ENCODE assay signal across 15 mouse cellular contexts in genomic region chr11:80505581-80505980, GRCm38 (mm10). TPM values are rescaled to one million over a fixed set of nuclear protein-coding genes. Genes with fewer than 3 reads are reported as not detected.
DNase-seq lines count a peak whose midpoint lies in the region; ATAC-seq and TF ChIP-seq lines count a peak whose summit lies in the region.
"Had no signal": no experiment of that assay in that cellular context is flagged by ENCODE, and none has a peak within 500 bp of the region (broad histone marks: within the 10 kb centered on the region; RNA-seq: fewer than 3 reads in every experiment).

No protein-coding gene starts in this region.

- peak overlapping the region; percentile 64; the same call in 1 of the 2 replicates for H3K27ac ChIP-seq in liver, postnatal 0 days (ENCODE audit: low read depth)
- H3K27ac ChIP-seq in liver, embryonic 12.5 days = no peak overlapping the region
- H3K27ac ChIP-seq in forebrain, embryonic 13.5 days = peak overlapping the region; percentile 99
- H3K27ac ChIP-seq in hindbrain, embryonic 16.5 days (ENCODE audit: low read depth, low read length) = peak overlapping the region; percentile 96
- H3K27ac ChIP-seq in olfactory bulb, adult 2 months (ENCODE audit: insufficient read depth, low read depth, low read length) = peak overlapping the region; percentile 99

- H3K4me1 ChIP-seq in liver, postnatal 0 days (ENCODE audit: insufficient read depth) = peaks cover 15% of the 10 kb centered on the region
- peaks cover 20% of the 10 kb centered on the region; the same call in 1 of the 2 replicates for H3K4me1 ChIP-seq in liver, embryonic 12.5 days
- H3K4me1 ChIP-seq in forebrain, embryonic 13.5 days = peaks cover 61% of the 10 kb centered on the region
- H3K4me1 ChIP-seq in hindbrain, embryonic 16.5 days (ENCODE audit: control insufficient read depth, insufficient read depth, low read depth, low read length) = peaks cover 32% of the 10 kb centered on the region
- H3K4me1 ChIP-seq in olfactory bulb, adult 2 months (ENCODE audit: control insufficient read depth, insufficient read depth, low read length) = peaks cover 62% of the 10 kb centered on the region

- no peak for ATAC-seq in liver, postnatal 0 days
- no peak for ATAC-seq in liver, embryonic 12.5 days
- ATAC-seq in forebrain, embryonic 13.5 days = no peak
- ATAC-seq in hindbrain, embryonic 16.5 days = no peak
- ATAC-seq: CD4-positive, CD25-positive, alpha-beta regulatory T cell, adult 4 months had no signal

- DNase-seq in liver, postnatal 0 days = no peak
- DNase-seq in cerebellum, postnatal 10 days = no peak
- DNase-seq in adrenal gland, adult 2 months = no peak
- DNase-seq: adrenal gland, postnatal 25 days; cerebellum, adult 18-20 months; gastrocnemius, postnatal 25 days; kidney, adult 8-10 months; lung, postnatal 36 days had no signal

- H3K4me2 ChIP-seq in liver, postnatal 0 days (ENCODE audit: low read depth, low read length) = no peak overlapping the region
- H3K4me2 ChIP-seq in liver, embryonic 12.5 days = no peak overlapping the region
- no peak overlapping the region for H3K4me2 ChIP-seq in forebrain, embryonic 13.5 days
- H3K4me2 ChIP-seq in hindbrain, embryonic 16.5 days (ENCODE audit: low read length) = no peak overlapping the region
- H3K4me2 ChIP-seq: liver, embryonic 11.5 days had no signal

- H3K4me3 ChIP-seq in liver, postnatal 0 days (ENCODE audit: low read depth, low read length) = no peak overlapping the region
- no peak overlapping the region for H3K4me3 ChIP-seq in liver, embryonic 12.5 days
- H3K4me3 ChIP-seq in forebrain, embryonic 13.5 days = no peak overlapping the region
- no peak overlapping the region for H3K4me3 ChIP-seq in hindbrain, embryonic 16.5 days (ENCODE audit: low read length)
- no peak overlapping the region for H3K4me3 ChIP-seq in olfactory bulb, adult 2 months (ENCODE audit: insufficient read depth, low read depth, low read length)
- H3K4me3 ChIP-seq: myocyte had no signal

- WGBS in liver, postnatal 0 days (ENCODE audit: insufficient replicate concordance) = 66% methylated on average over 3 of the region's 3 CpGs
- WGBS in liver, embryonic 12.5 days (ENCODE audit: insufficient replicate concordance) = 77% methylated on average over 3 of the region's 3 CpGs
- 85% methylated on average over 3 of the region's 3 CpGs for WGBS in forebrain, embryonic 13.5 days
- WGBS in hindbrain, embryonic 16.5 days = 64% methylated on average over 3 of the region's 3 CpGs
- WGBS in olfactory bulb, adult 2 months = 82% methylated on average over 3 of the region's 3 CpGs

- H3K27me3 ChIP-seq in liver, postnatal 0 days (ENCODE audit: insufficient read depth, low read length) = no peaks in the 10 kb centered on the region
- peaks cover 10% of the 10 kb centered on the region; the same call in 1 of the 2 replicates for H3K27me3 ChIP-seq in liver, embryonic 12.5 days (replicated peaks)
- H3K27me3 ChIP-seq in forebrain, embryonic 13.5 days = no peaks in the 10 kb centered on the region
- no peaks in the 10 kb centered on the region for H3K27me3 ChIP-seq in hindbrain, embryonic 16.5 days (replicated peaks; ENCODE audit: control insufficient read depth, insufficient read depth, low read length)

- TF ChIP-seq POLR2A in olfactory bulb, adult 2 months (IDR thresholded peaks at IDR 0.05; ENCODE audit: insufficient read depth, low read depth, low read length) = no peak

- TF ChIP-seq CTCF in liver, postnatal 0 days (IDR thresholded peaks at IDR 0.05; ENCODE audit: low read depth) = no peak
- no peak for TF ChIP-seq CTCF in olfactory bulb, adult 2 months (IDR thresholded peaks at IDR 0.05; ENCODE audit: insufficient read depth, low read depth, low read length)

- H3K9ac ChIP-seq in liver, postnatal 0 days (replicated peaks) = no peak overlapping the region
- H3K9ac ChIP-seq in liver, embryonic 12.5 days = no peak overlapping the region
- H3K9ac ChIP-seq in forebrain, embryonic 13.5 days = no peak overlapping the region
- H3K9ac ChIP-seq in hindbrain, embryonic 16.5 days (ENCODE audit: low read depth, low read length) = no peak overlapping the region

- no peaks in the 10 kb centered on the region for H3K36me3 ChIP-seq in liver, postnatal 0 days (replicated peaks; ENCODE audit: insufficient read depth, low read length)
- H3K36me3 ChIP-seq in liver, embryonic 12.5 days = no peaks in the 10 kb centered on the region
- no peaks in the 10 kb centered on the region for H3K36me3 ChIP-seq in forebrain, embryonic 13.5 days (ENCODE audit: poor library complexity, severe bottlenecking)
- no peaks in the 10 kb centered on the region for H3K36me3 ChIP-seq in hindbrain, embryonic 16.5 days (ENCODE audit: control insufficient read depth, insufficient read depth, low read length)

- no peak for TF ChIP-seq EP300 in liver, postnatal 0 days (IDR thresholded peaks at IDR 0.05; ENCODE audit: low read depth)

- no peaks in the 10 kb centered on the region for H3K9me3 ChIP-seq in liver, postnatal 0 days (ENCODE audit: low read length)
- H3K9me3 ChIP-seq in liver, embryonic 12.5 days (replicated peaks) = no peaks in the 10 kb centered on the region
- H3K9me3 ChIP-seq in forebrain, embryonic 13.5 days (replicated peaks) = no peaks in the 10 kb centered on the region
- H3K9me3 ChIP-seq in hindbrain, embryonic 16.5 days (ENCODE audit: control insufficient read depth, low read length) = no peaks in the 10 kb centered on the region

RNA-seq across cellular contexts. Expression of gene Cdk5r1, which starts 28.8 kb away (rescaled TPM):
- 0.18 and 0.28 TPM in 2 replicates for polyA plus RNA-seq in liver, postnatal 0 days (2015; fragmentation: Nextera tagmentation; extraction: Ambion mirVana)
- 0.62 and 0.75 TPM in 2 replicates for polyA plus RNA-seq in liver, embryonic 12.5 days (2016; fragmentation: Nextera tagmentation; extraction: Ambion mirVana)
- polyA plus RNA-seq in forebrain, embryonic 13.5 days (2015; fragmentation: Nextera tagmentation; extraction: Ambion mirVana) = 67.9 and 73.9 TPM in 2 replicates
- polyA plus RNA-seq in hindbrain, embryonic 16.5 days (2015; fragmentation: Nextera tagmentation; extraction: Ambion mirVana) = 77.3 and 81.1 TPM in 2 replicates
- polyA plus RNA-seq in olfactory bulb, adult 2 months (2012; ENCODE audit: insufficient read depth, insufficient read length, low replicate concordance, missing spikeins) = 97.4 and 147 TPM in 2 replicates
- total RNA-seq in adrenal gland, adult 2 months (2021) = 1 to 10 TPM; 1.5 to 3.1 TPM
- polyA plus RNA-seq in adrenal gland, adult 2 months (2012; rRNA removed) = 5.8 TPM in 2 replicates

Comparison
In these comparisons a context has a peak if more than half of its experiments do, and no peak if none do; other contexts are left out.
1. RNA of gene Cdk5r1, which starts 28.8 kb away (polyA plus RNA-seq): 97.4 to 147 TPM in olfactory bulb, adult 2 months, 77.3 to 81.1 TPM in hindbrain, embryonic 16.5 days and 67.9 to 73.9 TPM in forebrain, embryonic 13.5 days; 5.8 TPM in adrenal gland, adult 2 months, 0.62 to 0.75 TPM in liver, embryonic 12.5 days and 0.18 to 0.28 TPM in liver, postnatal 0 days; every median in the first group is over 10 times any median in the second.